Comparison of ENCODE assay signal across 22 mouse cellular contexts in the genomic region with DNA sequence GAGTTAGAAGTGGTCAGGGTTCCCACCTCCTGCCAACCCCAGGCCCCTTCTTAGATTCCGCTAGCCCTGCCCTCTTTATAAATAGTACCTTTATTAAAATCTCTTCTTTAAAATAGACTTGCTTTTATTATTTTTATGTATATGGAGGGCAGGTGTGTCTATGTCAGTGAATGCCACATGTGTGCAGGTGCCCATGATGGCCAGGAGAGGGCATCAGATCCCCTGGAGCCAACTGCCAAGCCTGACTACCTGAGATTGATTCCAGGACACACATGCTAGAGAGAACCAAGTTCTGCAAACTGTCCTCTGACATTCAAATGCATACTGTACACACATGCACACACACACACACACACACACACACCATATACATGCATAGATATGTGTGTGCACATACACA.
DNase-seq lines count a peak whose midpoint lies in the region; ATAC-seq and TF ChIP-seq lines count a peak whose summit lies in the region.
"Had no signal": no experiment of that assay in that cellular context is flagged by ENCODE, and none has a peak within 500 bp of the region (broad histone marks: within the 10 kb centered on the region; RNA-seq: fewer than 3 reads in every experiment).

No protein-coding gene starts in this region.

- no peak overlapping the region for H3K4me3 ChIP-seq in kidney, adult 2 months (ENCODE audit: insufficient read depth, low read depth, low read length)
- no peak overlapping the region for H3K4me3 ChIP-seq in midbrain, embryonic 11.5 days (ENCODE audit: low read depth, low read length)
- H3K4me3 ChIP-seq in midbrain, embryonic 15.5 days: no peak overlapping the region
- H3K4me3 ChIP-seq in ES-E14 (ENCODE audit: insufficient read depth in 1 of 2, low read depth in 1 of 2, low read length in 2 of 2, poor library complexity in 1 of 2, severe bottlenecking in 1 of 2): no peak overlapping the region
- no peak overlapping the region for H3K4me3 ChIP-seq in forebrain, embryonic 14.5 days (ENCODE audit: low read depth, low read length)
- H3K4me3 ChIP-seq in layer of hippocampus, adult 2 months: no peak overlapping the region
- H3K4me3 ChIP-seq: embryonic facial prominence, embryonic 12.5 days; erythroblast, embryonic 14.5 days; forebrain, embryonic 15.5 days; heart, embryonic 10.5 days; hindbrain, embryonic 12.5 days; limb, embryonic 13.5 days; lung, embryonic 15.5 days; myocyte had no signal

- no peaks in the 10 kb centered on the region for H3K27me3 ChIP-seq in kidney, adult 2 months (replicated peaks; ENCODE audit: control insufficient read depth, insufficient read depth, low read length)
- no peaks in the 10 kb centered on the region for H3K27me3 ChIP-seq in midbrain, embryonic 11.5 days (ENCODE audit: control insufficient read depth, insufficient read depth, low read length)
- H3K27me3 ChIP-seq in midbrain, embryonic 15.5 days (replicated peaks): no peaks in the 10 kb centered on the region
- H3K27me3 ChIP-seq in forebrain, embryonic 14.5 days (replicated peaks; ENCODE audit: control insufficient read depth, insufficient read depth, low read length): no peaks in the 10 kb centered on the region
- H3K27me3 ChIP-seq: embryonic facial prominence, embryonic 12.5 days; forebrain, embryonic 15.5 days; hindbrain, embryonic 12.5 days; lung, embryonic 15.5 days had no signal

- in situ Hi-C loops in ES-E14 (cut with MboI; ENCODE audit: low sequenced_read_pairs in 2 of 2, unreplicated experiment in 2 of 2): no loop called here

- DNase-seq in kidney, adult 2 months: no peak
- no peak for DNase-seq in kidney, postnatal 4 days
- peak; percentile 62 for DNase-seq in midbrain, embryonic 11.5 days (ENCODE audit: low spot score, missing footprints)
- DNase-seq in ES-E14 (ENCODE audit: low read depth, low spot score): no peak
- no peak for DNase-seq in forebrain, embryonic 14.5 days (ENCODE audit: low spot score)
- DNase-seq in layer of hippocampus, adult 2 months (ENCODE audit: low spot score in 2 of 2): no peak
- DNase-seq: B cell, adult 2 months; cerebellum, adult 9-10 months; gastrocnemius, postnatal 36 days; midbrain, embryonic 14.5 days; spleen, adult 18-20 months; thymus, adult 2 months had no signal

- H3K9ac ChIP-seq in midbrain, embryonic 11.5 days (ENCODE audit: low read length): no peak overlapping the region
- no peak overlapping the region for H3K9ac ChIP-seq in midbrain, embryonic 15.5 days
- no peak overlapping the region for H3K9ac ChIP-seq in ES-E14 (ENCODE audit: insufficient read depth, low read depth, low read length, poor library complexity, severe bottlenecking)
- no peak overlapping the region for H3K9ac ChIP-seq in forebrain, embryonic 14.5 days (ENCODE audit: low read length)
- H3K9ac ChIP-seq: embryonic facial prominence, embryonic 12.5 days; forebrain, embryonic 15.5 days; hindbrain, embryonic 12.5 days; limb, embryonic 13.5 days; lung, embryonic 15.5 days had no signal

- WGBS in kidney, adult 2 months: 95% methylated on average over 1 of the region's 1 CpGs
- WGBS in midbrain, embryonic 11.5 days: 98% methylated on average over 1 of the region's 1 CpGs
- 93% methylated on average over 1 of the region's 1 CpGs for WGBS in midbrain, embryonic 15.5 days
- WGBS in forebrain, embryonic 14.5 days: 100% methylated on average over 1 of the region's 1 CpGs

- no peaks in the 10 kb centered on the region for H3K4me1 ChIP-seq in kidney, adult 2 months (ENCODE audit: control insufficient read depth, insufficient read depth, low read length)
- no peaks in the 10 kb centered on the region for H3K4me1 ChIP-seq in midbrain, embryonic 11.5 days (ENCODE audit: control insufficient read depth, insufficient read depth, low read length)
- H3K4me1 ChIP-seq in midbrain, embryonic 15.5 days: 0 out of 2 replicates have a peak, but pooled peaks cover 3% of the 10 kb centered on the region
- no peaks in the 10 kb centered on the region for H3K4me1 ChIP-seq in ES-E14 (ENCODE audit: control insufficient read depth in 2 of 2, insufficient read depth in 2 of 2, low read length in 2 of 2, poor library complexity in 1 of 2)
- H3K4me1 ChIP-seq in forebrain, embryonic 14.5 days (ENCODE audit: control insufficient read depth, insufficient read depth, low read length): peaks cover 9% of the 10 kb centered on the region; the same call in 1 of the 2 replicates
- H3K4me1 ChIP-seq: embryonic facial prominence, embryonic 12.5 days; heart, embryonic 10.5 days; hindbrain, embryonic 12.5 days; lung, embryonic 15.5 days had no signal

- ATAC-seq in midbrain, embryonic 11.5 days (ENCODE audit: low FRiP score): no peak
- no peak for ATAC-seq in midbrain, embryonic 15.5 days (replicated peaks)
- ATAC-seq in megakaryocyte progenitor cell, adult 5-6 weeks (replicated peaks; ENCODE audit: poor library complexity): peak; percentile 66
- no peak for ATAC-seq in forebrain, embryonic 14.5 days
- ATAC-seq: forebrain, embryonic 15.5 days had no signal

- TF ChIP-seq CTCF in kidney, adult 2 months (conservative IDR thresholded peaks at IDR 0.05; ENCODE audit: insufficient read depth, insufficient read length, low read depth, low read length): peak; percentile 27; the same call in 1 of the 2 replicates
- no peak; the same call in 1 of the 2 replicates for TF ChIP-seq CTCF in layer of hippocampus, adult 2 months (conservative IDR thresholded peaks at IDR 0.05)

- H3K36me3 ChIP-seq in kidney, adult 2 months (ENCODE audit: control insufficient read depth, insufficient read depth, low read length): no peaks in the 10 kb centered on the region
- no peaks in the 10 kb centered on the region for H3K36me3 ChIP-seq in midbrain, embryonic 11.5 days (ENCODE audit: control insufficient read depth, insufficient read depth, low read length)
- no peaks in the 10 kb centered on the region for H3K36me3 ChIP-seq in midbrain, embryonic 15.5 days (replicated peaks)
- H3K36me3 ChIP-seq in ES-E14 (ENCODE audit: control insufficient read depth, insufficient read depth, low read length, poor library complexity, severe bottlenecking): no peaks in the 10 kb centered on the region
- H3K36me3 ChIP-seq in forebrain, embryonic 14.5 days (ENCODE audit: control insufficient read depth, insufficient read depth, low read length): no peaks in the 10 kb centered on the region
- H3K36me3 ChIP-seq: embryonic facial prominence, embryonic 12.5 days; forebrain, embryonic 15.5 days; heart, embryonic 10.5 days; hindbrain, embryonic 12.5 days; limb, embryonic 13.5 days; lung, embryonic 15.5 days had no signal

- H3K4me2 ChIP-seq in midbrain, embryonic 11.5 days: no peak overlapping the region
- H3K4me2 ChIP-seq in midbrain, embryonic 15.5 days: no peak overlapping the region
- no peak overlapping the region for H3K4me2 ChIP-seq in forebrain, embryonic 14.5 days (ENCODE audit: low read length)
- H3K4me2 ChIP-seq: embryonic facial prominence, embryonic 12.5 days; forebrain, embryonic 15.5 days; hindbrain, embryonic 12.5 days; limb, embryonic 13.5 days; lung, embryonic 15.5 days had no signal

- no peak overlapping the region for H3K27ac ChIP-seq in kidney, adult 2 months (ENCODE audit: insufficient read depth, low read depth, low read length)
- H3K27ac ChIP-seq in midbrain, embryonic 11.5 days (ENCODE audit: low read depth, low read length): no peak overlapping the region
- no peak overlapping the region for H3K27ac ChIP-seq in midbrain, embryonic 15.5 days
- H3K27ac ChIP-seq in ES-E14 (ENCODE audit: insufficient read depth, low read depth, low read length, poor library complexity, severe bottlenecking): no peak overlapping the region
- H3K27ac ChIP-seq in forebrain, embryonic 14.5 days (ENCODE audit: low read depth, low read length): no peak overlapping the region
- no peak overlapping the region for H3K27ac ChIP-seq in layer of hippocampus, adult 2 months
- H3K27ac ChIP-seq: embryonic facial prominence, embryonic 12.5 days; forebrain, embryonic 15.5 days; heart, embryonic 10.5 days; hindbrain, embryonic 12.5 days; limb, embryonic 13.5 days; lung, embryonic 15.5 days had no signal

- no peak for TF ChIP-seq POLR2A in kidney, adult 2 months (IDR thresholded peaks at IDR 0.05; ENCODE audit: low read depth, low read length)

- H3K9me3 ChIP-seq in midbrain, embryonic 11.5 days (ENCODE audit: control insufficient read depth, low read length): no peaks in the 10 kb centered on the region
- H3K9me3 ChIP-seq in midbrain, embryonic 15.5 days: no peaks in the 10 kb centered on the region
- H3K9me3 ChIP-seq in ES-E14 (ENCODE audit: control insufficient read depth, insufficient read depth, low read depth, low read length): no peaks in the 10 kb centered on the region
- no peaks in the 10 kb centered on the region for H3K9me3 ChIP-seq in forebrain, embryonic 14.5 days (replicated peaks; ENCODE audit: control insufficient read depth, low read length)
- H3K9me3 ChIP-seq: embryonic facial prominence, embryonic 12.5 days; forebrain, embryonic 15.5 days; heart, embryonic 10.5 days; hindbrain, embryonic 12.5 days; lung, embryonic 15.5 days had no signal

TF ChIP-seq in ES-E14, 5 proteins besides CTCF, POLR2A, EP300 and RAD21:
- TF ChIP-seq MAFK (IDR thresholded peaks at IDR 0.05; ENCODE audit: insufficient read depth, low read depth, low read length) (no peak), ZNF384 (IDR thresholded peaks at IDR 0.05; ENCODE audit: low read depth, low read length) (no peak), HCFC1 (IDR thresholded peaks at IDR 0.05; ENCODE audit: borderline replicate concordance, insufficient read depth, low read length) (no peak), CHD2 (IDR thresholded peaks at IDR 0.05; ENCODE audit: low read depth, low read length) (no peak), ZC3H11A (IDR thresholded peaks at IDR 0.05; ENCODE audit: borderline replicate concordance, low read depth, low read length) (0 out of 2 replicates have a peak, but pooled peaks have one; percentile 19)
